Mouse (Mus musculus) frontal cortex, postnatal 14 days (tissue): ENCODE measurements around the gene Nup43.
"Not testable (repeated sequence)": the region's sequence is repeated elsewhere in the genome, so short reads cannot be mapped to it uniquely, and the experiment has no call there.

Experiments used
- DNase-seq, 2 experiments: peaks; one replicate each; pipeline ENCODE4 v3.0.0; 2022; ENCODE audit warnings: low spot score in 2 of 2

Nup43 gene

GRCm38 (mm10) chr10:7667342-7667802, at the start of gene Nup43:
TSS of gene Nup43 (plus strand) at chr10:7667503.
- peak; percentile 80 to 85 for DNase-seq

GRCm38 (mm10) chr10:7617556-7617955, 49.7 kb upstream of the Nup43 start:
- not testable (repeated sequence) for DNase-seq

GRCm38 (mm10) chr10:7619821-7620241, 47.5 kb upstream of the Nup43 start:
- no peak for DNase-seq

GRCm38 (mm10) chr10:7620723-7621122, 46.6 kb upstream of the Nup43 start:
- no peak for DNase-seq

GRCm38 (mm10) chr10:7622378-7622777, 44.9 kb upstream of the Nup43 start:
- DNase-seq: no peak

GRCm38 (mm10) chr10:7623861-7624518, 43.3 kb upstream of the Nup43 start:
- DNase-seq: no peak

- no peak for DNase-seq
Measured at GRCm38 (mm10) chr10:7629092-7629491, 38.2 kb upstream of the Nup43 start.

GRCm38 (mm10) chr10:7630286-7630685, 37.0 kb upstream of the Nup43 start:
- no peak for DNase-seq

- DNase-seq: no peak
Measured at GRCm38 (mm10) chr10:7630951-7631720, 36.2 kb upstream of the Nup43 start.

GRCm38 (mm10) chr10:7640366-7640765, 26.9 kb upstream of the Nup43 start:
- DNase-seq: no peak

- no peak for DNase-seq
Measured at GRCm38 (mm10) chr10:7645911-7646310, 21.4 kb upstream of the Nup43 start.

GRCm38 (mm10) chr10:7649059-7649458, 18.2 kb upstream of the Nup43 start:
- DNase-seq: no peak

GRCm38 (mm10) chr10:7651057-7651456, 16.2 kb upstream of the Nup43 start:
- DNase-seq: no peak

- DNase-seq: no peak
Measured at GRCm38 (mm10) chr10:7662471-7663141, 4.7 kb upstream of the Nup43 start.

- peak; percentile 81 to 86 for DNase-seq
Measured at GRCm38 (mm10) chr10:7663159-7664026, 3.9 kb upstream of the Nup43 start.

GRCm38 (mm10) chr10:7664027-7664526, 3.2 kb upstream of the Nup43 start:
- DNase-seq: no peak

- no peak for DNase-seq
Measured at GRCm38 (mm10) chr10:7664889-7665288, 2.4 kb upstream of the Nup43 start.

GRCm38 (mm10) chr10:7673673-7674072, 6.4 kb downstream of the Nup43 start:
- no peak for DNase-seq

- peak; percentile 68 to 82 for DNase-seq
Measured at GRCm38 (mm10) chr10:7680731-7681301, 13.5 kb downstream of the Nup43 start, which contains the start of the genes Pcmt1 and Lats1. TSS of gene Pcmt1 (minus strand) at chr10:7681136. TSS of gene Lats1 (plus strand) at chr10:7681214.

GRCm38 (mm10) chr10:7681343-7682025, 14.2 kb downstream of the Nup43 start:
- DNase-seq: peak; percentile 36 to 45
